Mouse (Mus musculus) neural tube, embryonic 15.5 days (tissue): Measurements from ENCODE around the gene Tcl1b3. TPM values are rescaled to one million over a fixed set of nuclear protein-coding genes. Genes with fewer than 3 reads are reported as not detected.
"Not testable (repeated sequence)": the region's sequence is repeated elsewhere in the genome, so short reads cannot be mapped to it uniquely, and the experiment has no call there.

Experiments used
- ATAC-seq: fragments of 200-750 bp; cut with Nextera tagmentation; 2 replicates; pipeline ENCODE4 v1.8.0; 2017; ENCODE audit warnings: mild to moderate bottlenecking, moderate TSS enrichment, moderate library complexity; ENCODE audit not compliant: low FRiP score
- H3K27ac ChIP-seq: fragments of 300-500 bp; sonication (generic); replicated peaks from 2 replicates; pipeline ENCODE4 v1.5.1; 2015; ENCODE audit warnings: mild to moderate bottlenecking, inconsistent platforms
- H3K27me3 ChIP-seq: fragments of 300-500 bp; sonication (generic); replicated peaks from 2 replicates; pipeline ENCODE4 v1.6.1; 2015; ENCODE audit warnings: inconsistent platforms
- H3K36me3 ChIP-seq: fragments of 300-500 bp; sonication (generic); 2 replicates; pipeline ENCODE4 v1.6.1; 2015; ENCODE audit warnings: inconsistent platforms
- H3K4me1 ChIP-seq: fragments of 300-500 bp; sonication (generic); 2 replicates; pipeline ENCODE4 v1.6.1; 2015; ENCODE audit warnings: inconsistent platforms
- H3K4me2 ChIP-seq: fragments of 300-500 bp; sonication (generic); 2 replicates; pipeline ENCODE4 v1.6.1; 2015; ENCODE audit warnings: inconsistent platforms, mild to moderate bottlenecking, moderate library complexity
- H3K4me3 ChIP-seq: fragments of 300-500 bp; sonication (generic); replicated peaks from 2 replicates; pipeline ENCODE4 v1.5.1; 2015; ENCODE audit warnings: mild to moderate bottlenecking, inconsistent platforms
- H3K9ac ChIP-seq: fragments of 300-500 bp; sonication (generic); replicated peaks from 2 replicates; pipeline ENCODE4 v1.6.1; 2015; ENCODE audit warnings: mild to moderate bottlenecking, inconsistent platforms
- H3K9me3 ChIP-seq: fragments of 300-500 bp; sonication (generic); replicated peaks from 2 replicates; pipeline ENCODE4 v1.6.1; 2016; ENCODE audit warnings: inconsistent platforms
- WGBS: fragments of 180-500 bp; shearing (Covaris S2); methylation state at CpG from one replicate; pipeline ENCODE4 v1.1.7; 2015; ENCODE audit warnings: mixed read lengths; 5-methylcytosine and 5-hydroxymethylcytosine counted together
- polyA plus RNA-seq: library from polyadenylated mRNA; unstranded; fragments of >200 nt; fragmentation: Nextera tagmentation; extraction: Ambion mirVana; gene quantifications from 2 replicates; pipeline ENCODE4 v1.2.1, GENCODE M21; 2015

Gene Tcl1b3
- polyA plus RNA-seq = not detected in 2 replicates

DNA sequence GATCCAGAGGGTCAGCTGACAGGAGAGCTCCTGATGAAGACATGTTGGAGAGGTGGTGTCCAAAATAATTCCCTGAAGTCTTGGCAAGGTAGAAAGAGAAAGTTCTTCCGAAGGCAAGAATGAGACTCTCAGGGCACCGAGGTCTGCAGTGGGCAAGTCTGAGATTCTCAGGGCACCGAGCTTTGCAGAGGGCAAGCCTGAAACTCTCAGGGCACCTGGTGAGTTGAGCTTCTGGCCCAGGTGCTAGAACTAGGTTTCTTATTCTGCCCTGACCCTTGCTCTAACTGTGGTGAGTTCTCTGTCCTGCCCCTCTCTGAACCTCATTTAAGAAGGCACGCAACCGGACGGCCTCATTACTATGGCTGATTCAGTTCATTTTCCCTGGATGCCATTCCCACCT, at the start of gene Tcl1b3:
Tcl1b3 (plus strand) TSS at position 301 of the 400 bp plus-strand sequence.
- not testable (repeated sequence) for H3K9me3 ChIP-seq, H3K9ac ChIP-seq, H3K27ac ChIP-seq, H3K4me1 ChIP-seq, H3K4me2 ChIP-seq, H3K27me3 ChIP-seq, H3K4me3 ChIP-seq, H3K36me3 ChIP-seq, ATAC-seq
- WGBS = 96% methylated on average over 6 of the region's 6 CpGs

GRCm38 (mm10) chr12:105143096-105143495, 47.7 kb upstream of the Tcl1b3 start:
- no peak for ATAC-seq
- 95% methylated on average over 3 of the region's 3 CpGs for whole genome bisulfite sequencing
- H3K27me3 ChIP-seq = no peaks in the 10 kb centered on the region

GRCm38 (mm10) chr12:105144928-105145327, 45.9 kb upstream of the Tcl1b3 start:
- ATAC-seq, H3K36me3 ChIP-seq, H3K4me2 ChIP-seq, H3K9me3 ChIP-seq, H3K4me3 ChIP-seq, H3K9ac ChIP-seq, H3K27ac ChIP-seq, H3K27me3 ChIP-seq, H3K4me1 ChIP-seq: not testable (repeated sequence)
- 45% methylated on average over 1 of the region's 1 CpGs for WGBS

More at GRCm38 (mm10) chr12:105143096-105143495, 47.7 kb upstream of the Tcl1b3 start:
- Histone ChIP-seq H3K9ac (no peak overlapping the region), H3K4me1 (no peaks in the 10 kb centered on the region), H3K4me2 (no peak overlapping the region), H3K27ac (no peak overlapping the region), H3K36me3 (no peaks in the 10 kb centered on the region), H3K9me3 (no peaks in the 10 kb centered on the region), H3K4me3 (no peak overlapping the region)

GRCm38 (mm10) chr12:105145714-105146113, 45.1 kb upstream of the Tcl1b3 start, which contains the start of gene Tcl1b2:
TSS of gene Tcl1b2 (plus strand) at chr12:105146014.
- H3K4me1 ChIP-seq = no peaks in the 10 kb centered on the region
- ATAC-seq = no peak
- H3K9me3 ChIP-seq = no peaks in the 10 kb centered on the region
- no peak within 1 kb of the TSS for H3K9ac ChIP-seq
- no peak within 1 kb of the TSS for H3K27ac ChIP-seq
- H3K4me3 ChIP-seq = no peak within 1 kb of the TSS
- H3K27me3 ChIP-seq = no peaks in the 10 kb centered on the region
- 87% methylated on average over 3 of the region's 3 CpGs for WGBS
- no peaks in the 10 kb centered on the region for H3K36me3 ChIP-seq
- H3K4me2 ChIP-seq = no peak within 1 kb of the TSS

DNA sequence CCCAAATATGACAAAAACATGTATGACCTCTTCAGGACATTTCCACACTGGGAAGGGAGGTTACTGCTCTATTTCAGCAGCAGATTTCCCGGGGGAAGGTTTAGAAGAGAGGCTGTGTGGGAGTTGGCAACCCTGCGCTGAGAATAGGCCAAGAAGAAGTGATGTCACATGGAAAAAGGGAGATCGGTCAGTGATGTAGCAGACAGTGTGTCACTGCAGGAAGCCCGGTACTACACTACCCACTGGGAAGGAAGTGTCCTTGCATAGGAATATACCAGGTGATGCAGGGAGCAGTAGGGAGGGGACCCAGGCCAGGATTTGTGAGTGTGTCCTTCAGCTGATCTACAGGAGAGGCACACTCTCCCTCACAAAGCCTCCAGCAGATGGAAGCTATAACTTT, 35.6 kb upstream of the Tcl1b3 start:
- not testable (repeated sequence) for H3K4me1 ChIP-seq, H3K27ac ChIP-seq, H3K9me3 ChIP-seq, H3K36me3 ChIP-seq, H3K27me3 ChIP-seq, H3K4me2 ChIP-seq, H3K4me3 ChIP-seq, H3K9ac ChIP-seq, ATAC-seq
- WGBS = 76% methylated on average over 4 of the region's 4 CpGs

DNA sequence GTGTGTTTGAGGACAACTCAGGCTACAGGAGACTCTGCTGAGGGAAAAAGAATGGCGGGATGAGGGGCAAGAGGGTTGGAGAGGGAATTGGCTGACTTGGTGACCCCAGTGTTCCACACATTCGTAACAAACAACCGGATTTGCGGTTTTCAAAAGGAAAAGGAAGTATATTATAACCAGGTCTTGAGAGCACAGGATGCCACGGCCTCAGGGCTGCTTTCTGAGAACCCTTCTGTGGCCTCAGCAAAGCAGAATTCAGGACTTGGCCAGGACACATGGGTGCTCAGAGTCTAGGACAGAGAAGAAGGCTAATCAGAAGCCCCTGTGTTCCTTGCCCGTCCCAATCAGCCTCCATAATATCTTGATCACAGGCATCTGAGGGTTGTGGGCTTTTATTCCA, 32.0 kb upstream of the Tcl1b3 start:
- H3K27me3 ChIP-seq = no peaks in the 10 kb centered on the region
- no peak for ATAC-seq
- no peak overlapping the region for H3K4me2 ChIP-seq
- 88% methylated on average over 6 of the region's 6 CpGs for WGBS
- no peak overlapping the region for H3K9ac ChIP-seq
- H3K27ac ChIP-seq = no peak overlapping the region
- no peak overlapping the region for H3K4me3 ChIP-seq
- H3K9me3 ChIP-seq = no peaks in the 10 kb centered on the region
- H3K36me3 ChIP-seq = no peaks in the 10 kb centered on the region
- no peaks in the 10 kb centered on the region for H3K4me1 ChIP-seq

DNA sequence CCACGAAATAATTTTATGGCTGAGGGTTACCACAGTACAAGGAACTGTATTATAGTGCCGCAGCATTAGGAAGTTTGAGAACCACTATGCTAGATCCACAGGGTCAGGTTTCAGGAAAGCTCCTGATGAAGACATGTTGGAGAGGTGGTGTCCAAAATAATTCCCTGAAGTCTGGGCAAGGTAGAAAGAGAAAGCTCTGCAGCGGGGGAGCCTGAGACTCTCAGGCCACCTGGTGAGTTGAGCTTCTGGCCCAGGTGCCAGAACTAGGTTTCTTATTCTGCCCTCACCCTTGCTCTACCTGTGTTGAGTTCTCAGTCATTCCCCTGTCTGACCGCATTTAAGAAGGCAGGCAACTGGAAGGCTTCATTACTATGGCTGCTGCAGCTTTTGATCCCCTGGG, 31.5 kb upstream of the Tcl1b3 start, which contains the start of gene Tcl1b1:
Tcl1b1 (plus strand) TSS at position 301 of the 400 bp plus-strand sequence.
- no peak within 1 kb of the TSS for H3K9ac ChIP-seq
- H3K27me3 ChIP-seq = no peaks in the 10 kb centered on the region
- no peak within 1 kb of the TSS for H3K27ac ChIP-seq
- WGBS = 83% methylated on average over 4 of the region's 4 CpGs
- H3K4me3 ChIP-seq = no peak within 1 kb of the TSS
- H3K4me1 ChIP-seq = no peaks in the 10 kb centered on the region
- H3K36me3 ChIP-seq = no peaks in the 10 kb centered on the region
- no peaks in the 10 kb centered on the region for H3K9me3 ChIP-seq
- no peak for ATAC-seq
- no peak within 1 kb of the TSS for H3K4me2 ChIP-seq

- WGBS = 72% methylated on average over 3 of the region's 3 CpGs
- no peaks in the 10 kb centered on the region for H3K9me3 ChIP-seq
- no peaks in the 10 kb centered on the region for H3K27me3 ChIP-seq
- no peak overlapping the region for H3K4me2 ChIP-seq
- H3K27ac ChIP-seq = no peak overlapping the region
- H3K4me1 ChIP-seq = no peaks in the 10 kb centered on the region
- no peaks in the 10 kb centered on the region for H3K36me3 ChIP-seq
- H3K4me3 ChIP-seq = no peak overlapping the region
- no peak overlapping the region for H3K9ac ChIP-seq
- ATAC-seq = no peak
These were observed 24.1 kb upstream of the Tcl1b3 start for GRCm38 (mm10) chr12:105166734-105167133.

DNA sequence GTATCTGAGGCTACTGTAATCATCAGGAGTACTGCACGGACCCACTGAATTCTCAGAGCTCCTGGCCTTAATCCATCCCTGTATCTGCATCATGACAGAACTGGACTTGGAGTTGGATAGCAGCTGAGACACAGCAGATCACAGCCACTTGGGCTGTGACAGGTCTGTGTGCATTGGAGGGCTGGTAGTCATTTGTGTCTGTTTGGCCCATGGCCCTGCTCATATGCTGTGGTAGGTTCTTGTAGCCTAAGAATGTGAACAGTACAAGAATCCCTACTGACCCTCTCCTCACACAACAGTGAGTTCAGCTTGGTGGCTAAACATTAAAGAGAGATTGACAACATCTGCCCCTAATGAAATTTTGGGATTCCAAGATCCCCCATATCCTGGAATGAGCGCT, 17.5 kb upstream of the Tcl1b3 start:
- 85% methylated on average over 2 of the region's 2 CpGs for WGBS
- no peaks in the 10 kb centered on the region for H3K27me3 ChIP-seq
- no peaks in the 10 kb centered on the region for H3K4me1 ChIP-seq
- H3K4me3 ChIP-seq = no peak overlapping the region
- H3K9me3 ChIP-seq = no peaks in the 10 kb centered on the region
- no peak for ATAC-seq
- no peak overlapping the region for H3K4me2 ChIP-seq
- no peak overlapping the region for H3K27ac ChIP-seq
- H3K36me3 ChIP-seq = no peaks in the 10 kb centered on the region
- H3K9ac ChIP-seq = no peak overlapping the region

- H3K27ac ChIP-seq, H3K36me3 ChIP-seq, H3K4me2 ChIP-seq, H3K27me3 ChIP-seq, H3K9me3 ChIP-seq, ATAC-seq, H3K9ac ChIP-seq, H3K4me3 ChIP-seq, H3K4me1 ChIP-seq: not testable (repeated sequence)
- 25% methylated on average over 2 of the region's 2 CpGs for WGBS
These were observed 16.5 kb upstream of the Tcl1b3 start for GRCm38 (mm10) chr12:105174318-105174717.

DNA sequence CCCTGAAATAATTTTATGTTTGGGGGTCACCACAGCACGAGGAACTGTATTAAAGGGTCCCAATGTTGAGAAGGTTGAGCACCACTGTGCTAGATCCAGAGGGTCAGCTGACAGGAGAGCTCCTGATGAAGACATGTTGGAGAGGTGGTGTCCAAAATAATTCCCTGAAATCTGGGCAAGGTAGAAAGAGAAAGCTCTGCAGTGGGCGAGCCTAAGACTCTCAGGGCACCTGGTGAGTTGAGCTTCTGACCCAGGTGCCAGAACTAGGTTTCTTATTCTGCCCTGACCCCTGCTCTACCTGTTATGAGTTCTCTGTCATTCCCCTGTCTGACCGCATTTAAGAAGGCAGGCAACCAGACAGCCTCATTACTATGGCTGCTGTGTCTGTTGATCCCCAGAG, 14.8 kb upstream of the Tcl1b3 start, which contains the start of gene Tcl1b5:
Tcl1b5 (plus strand) TSS at position 301 of the 400 bp plus-strand sequence.
- not testable (repeated sequence) for ATAC-seq, H3K4me3 ChIP-seq, H3K4me1 ChIP-seq, H3K9ac ChIP-seq, H3K36me3 ChIP-seq, H3K4me2 ChIP-seq, H3K27me3 ChIP-seq, H3K27ac ChIP-seq, H3K9me3 ChIP-seq
- 71% methylated on average over 3 of the region's 3 CpGs for WGBS

DNA sequence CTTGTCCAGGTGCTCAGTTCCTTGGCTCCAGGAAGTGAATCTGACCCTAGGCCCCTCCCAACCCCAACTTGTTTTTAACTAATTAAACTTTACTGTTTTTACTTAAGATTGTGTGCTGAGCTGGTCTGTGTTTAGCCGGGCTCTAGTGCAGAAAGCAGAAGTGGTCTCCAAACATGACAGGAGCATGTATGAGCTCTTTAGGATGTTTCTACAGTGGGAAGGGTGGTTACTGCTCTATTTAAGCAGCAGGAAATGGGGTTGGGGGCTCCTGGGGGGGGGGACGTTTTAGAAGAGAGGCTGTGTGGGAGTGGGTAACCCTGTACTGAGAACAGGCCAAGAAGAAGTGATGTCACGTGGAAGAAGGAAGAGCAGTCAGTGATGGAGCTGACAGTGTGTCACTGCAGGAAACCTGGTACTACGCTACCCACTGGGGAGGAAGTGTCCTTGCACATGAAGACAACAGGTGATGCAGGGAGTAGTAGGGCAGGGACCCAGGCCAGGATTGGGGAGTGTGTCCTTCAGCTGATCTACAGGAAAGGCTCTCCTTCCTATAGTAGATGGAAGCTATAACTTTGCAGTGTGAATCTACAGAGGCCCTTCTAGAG, 9.7 kb upstream of the Tcl1b3 start:
- H3K27me3 ChIP-seq, H3K9ac ChIP-seq, H3K4me3 ChIP-seq, ATAC-seq, H3K4me2 ChIP-seq, H3K9me3 ChIP-seq, H3K36me3 ChIP-seq, H3K27ac ChIP-seq, H3K4me1 ChIP-seq: not testable (repeated sequence)
- WGBS = 85% methylated on average over 4 of the region's 4 CpGs
